Mouse (Mus musculus): ENCODE results near the gene Pisd. TPM values are rescaled to one million over a fixed set of nuclear protein-coding genes. Genes with fewer than 3 reads are reported as not detected.
"Not testable (repeated sequence)": the region's sequence is repeated elsewhere in the genome, so short reads cannot be mapped to it uniquely, and the experiment has no call there.

Pisd gene
- 10 to 100 TPM; 51.9 to 66.8 TPM for total RNA-seq (2021)
- long read RNA-seq, experiment 1, transcript Pisd-201 (8 exons, 2,183 nt), result major isoform, 85 of 169 reads
- long read RNA-seq, experiment 1, partial matches to known transcripts, result 3 of 169 reads
- long read RNA-seq, experiment 1, other reads (novel, unspliced or antisense), result 79 of 169 reads
- long read RNA-seq, experiment 2, transcript Pisd-201 (8 exons, 2,183 nt), result major isoform, 33 of 68 reads
- long read RNA-seq, experiment 2, partial matches to known transcripts, result 0 of 68 reads
- long read RNA-seq, experiment 2, other reads (novel, unspliced or antisense), result 34 of 68 reads

DNA sequence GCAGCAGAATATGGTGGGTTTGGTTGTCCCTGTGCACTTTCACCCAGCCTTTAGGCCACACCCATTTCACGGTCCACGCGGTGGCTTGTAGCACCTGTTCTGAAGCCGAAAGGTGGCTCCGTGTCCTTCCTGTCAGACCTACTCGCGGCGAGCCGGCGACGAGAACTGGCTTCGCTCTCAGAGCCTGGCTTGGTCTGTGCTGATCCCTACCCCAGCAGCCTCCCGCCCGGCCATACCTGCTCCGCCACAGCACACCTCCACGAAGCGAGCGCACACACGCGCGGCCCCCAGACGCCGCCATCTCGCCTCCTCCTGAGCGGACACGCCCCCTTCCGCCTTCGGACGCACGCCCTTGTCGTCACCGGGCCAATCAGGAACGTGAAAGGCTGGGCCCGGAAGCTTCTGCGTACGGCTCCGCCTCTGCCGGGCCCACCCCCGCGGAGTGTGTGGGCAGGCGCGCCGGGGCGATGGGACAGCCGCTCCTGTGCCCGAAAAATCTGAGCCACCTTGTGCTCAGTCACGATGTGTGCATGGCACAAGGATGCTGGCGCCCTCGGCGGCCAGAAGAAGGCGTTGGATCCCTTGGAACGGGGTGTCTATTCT, at the start of gene Pisd:
Pisd (minus strand) TSS at position 334 of the 603 bp plus-strand sequence.
- peak; percentile 97 to 98 for DNase-seq

GRCm38 (mm10) chr5:32834497-32834896, 49.1 kb upstream of the Pisd start:
- DNase-seq, result peak; percentile 35 to 57

DNA sequence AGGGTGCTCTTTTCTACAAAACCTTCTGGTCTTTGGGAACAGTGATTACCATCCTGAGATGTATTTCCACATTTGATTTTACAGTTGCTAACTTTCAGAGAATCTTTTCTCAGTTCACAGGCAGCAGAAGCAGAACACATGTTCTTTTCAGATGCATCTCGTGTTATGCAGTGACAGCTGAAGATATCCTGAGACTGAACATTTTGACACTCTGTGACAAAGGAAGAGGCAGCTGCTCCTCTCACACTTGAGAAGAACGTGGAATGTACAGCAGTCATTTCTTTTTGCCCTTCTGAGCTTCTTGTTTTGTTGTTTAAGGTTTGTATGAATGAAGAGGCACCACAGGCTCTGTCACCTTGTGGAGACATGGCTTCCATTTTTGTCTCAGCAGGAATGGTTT, 44.6 kb upstream of the Pisd start:
- no peak for DNase-seq

- not testable (repeated sequence) for DNase-seq
These were observed 43.3 kb upstream of the Pisd start for GRCm38 (mm10) chr5:32828766-32829165.

- peak in 1 of 2 experiments; percentile 45 for DNase-seq
These were observed 41.6 kb upstream of the Pisd start, which contains the start of gene Gm20671 for GRCm38 (mm10) chr5:32827009-32827408. Gm20671 (minus strand) TSS chr5:32827109.

GRCm38 (mm10) chr5:32820471-32820870, 35.0 kb upstream of the Pisd start:
- no peak for DNase-seq

DNA sequence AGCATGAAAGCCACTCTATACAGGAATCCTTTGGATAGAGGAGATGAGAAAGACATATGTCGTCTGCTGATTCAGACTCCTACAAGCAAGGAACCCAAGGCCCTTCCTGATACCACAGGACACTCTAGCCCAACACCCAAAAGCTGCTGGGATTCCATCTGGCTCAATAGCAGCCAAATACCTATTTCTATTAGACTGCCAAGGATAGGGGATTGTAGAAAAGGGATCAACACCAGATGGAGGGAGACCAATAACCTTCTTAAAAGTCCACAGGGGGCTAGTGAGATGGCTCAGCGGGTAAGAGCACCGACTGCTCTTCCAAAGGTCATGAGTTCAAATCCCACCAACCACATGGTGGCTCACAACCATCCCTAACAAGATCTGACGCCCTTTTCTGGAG, 29.9 kb upstream of the Pisd start:
- no peak for DNase-seq

DNA sequence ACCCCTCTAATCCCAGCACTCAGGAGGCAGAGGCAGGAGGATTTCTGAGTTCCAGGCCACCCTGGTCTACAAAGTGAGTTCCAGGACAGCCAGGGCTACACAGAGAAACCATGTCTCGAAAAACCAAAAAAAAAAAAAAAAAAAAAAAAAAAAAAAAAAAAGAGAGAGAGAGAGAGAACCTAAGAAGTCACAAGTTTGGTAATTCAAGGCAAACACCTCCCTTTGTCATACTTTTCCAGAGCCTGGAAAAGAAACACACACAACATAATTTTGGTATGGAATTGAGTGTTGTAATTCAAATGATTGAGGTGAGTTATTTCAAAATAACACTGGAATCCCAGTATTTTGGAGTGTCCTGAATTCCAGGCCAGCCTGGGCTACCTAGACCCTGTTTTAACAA, 1.0 kb upstream of the Pisd start:
- not testable (repeated sequence) for DNase-seq

DNA sequence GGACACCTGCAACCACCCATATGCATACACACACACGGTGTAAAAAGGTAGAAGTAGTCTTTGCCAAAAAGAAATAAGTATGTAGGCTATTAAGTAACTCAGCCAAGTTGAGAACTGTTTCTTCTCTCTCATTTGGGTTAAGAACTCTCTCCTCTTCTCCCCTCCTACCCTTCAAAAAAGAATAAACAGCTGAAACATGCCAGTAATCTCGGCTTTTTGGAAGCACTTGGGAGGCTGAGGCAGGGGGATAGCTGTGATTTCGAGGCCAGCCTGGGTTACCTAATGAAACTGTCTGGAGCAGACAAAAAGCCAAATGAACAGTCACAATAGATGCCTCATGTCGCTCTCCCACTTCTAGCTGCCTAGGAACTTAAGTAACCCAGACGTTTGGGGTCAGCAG, 720 bp downstream of the Pisd start:
- no peak for DNase-seq

DNA sequence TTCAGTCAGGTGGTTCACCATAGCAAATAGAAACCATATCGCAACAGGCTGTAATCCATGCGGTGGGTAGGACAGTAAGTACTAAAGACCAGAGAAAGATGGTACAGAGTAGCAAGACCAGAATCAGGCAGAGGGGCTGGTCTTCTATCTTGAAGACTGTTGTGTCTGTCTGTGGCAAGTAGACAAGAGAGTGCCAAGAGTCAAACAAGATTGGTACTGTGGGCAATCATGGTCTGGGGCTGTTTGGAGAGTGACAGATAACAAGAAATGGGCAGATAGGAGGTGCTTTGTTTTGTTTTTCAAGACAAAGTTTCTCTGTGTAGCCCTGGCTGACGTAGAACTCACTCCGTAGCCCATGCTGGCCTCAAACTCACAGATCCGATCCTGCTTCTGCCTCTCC, 3.9 kb downstream of the Pisd start:
- DNase-seq, result no peak

DNA sequence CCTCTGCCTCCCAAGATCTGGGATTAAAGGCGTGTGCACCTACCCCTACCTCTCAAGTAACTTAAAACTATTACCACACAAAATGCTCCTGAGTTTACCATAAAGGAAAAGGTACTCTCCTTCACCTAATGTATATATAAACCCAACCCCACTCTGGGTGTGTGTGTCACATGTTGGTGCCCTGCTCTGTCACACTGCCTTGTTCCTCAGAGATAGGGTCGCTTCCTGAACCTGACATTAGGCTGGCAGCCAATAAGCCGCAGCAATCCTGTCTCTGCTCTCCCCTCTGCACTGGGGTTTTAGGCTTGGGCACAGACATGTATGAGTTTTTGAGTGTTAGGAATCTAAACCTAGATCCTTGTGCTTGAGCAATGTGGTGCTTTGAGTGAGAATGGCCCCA, 7.3 kb downstream of the Pisd start:
- no peak for DNase-seq

- no peak for DNase-seq
These were observed 13.1 kb downstream of the Pisd start for GRCm38 (mm10) chr5:32772361-32772760.

DNA sequence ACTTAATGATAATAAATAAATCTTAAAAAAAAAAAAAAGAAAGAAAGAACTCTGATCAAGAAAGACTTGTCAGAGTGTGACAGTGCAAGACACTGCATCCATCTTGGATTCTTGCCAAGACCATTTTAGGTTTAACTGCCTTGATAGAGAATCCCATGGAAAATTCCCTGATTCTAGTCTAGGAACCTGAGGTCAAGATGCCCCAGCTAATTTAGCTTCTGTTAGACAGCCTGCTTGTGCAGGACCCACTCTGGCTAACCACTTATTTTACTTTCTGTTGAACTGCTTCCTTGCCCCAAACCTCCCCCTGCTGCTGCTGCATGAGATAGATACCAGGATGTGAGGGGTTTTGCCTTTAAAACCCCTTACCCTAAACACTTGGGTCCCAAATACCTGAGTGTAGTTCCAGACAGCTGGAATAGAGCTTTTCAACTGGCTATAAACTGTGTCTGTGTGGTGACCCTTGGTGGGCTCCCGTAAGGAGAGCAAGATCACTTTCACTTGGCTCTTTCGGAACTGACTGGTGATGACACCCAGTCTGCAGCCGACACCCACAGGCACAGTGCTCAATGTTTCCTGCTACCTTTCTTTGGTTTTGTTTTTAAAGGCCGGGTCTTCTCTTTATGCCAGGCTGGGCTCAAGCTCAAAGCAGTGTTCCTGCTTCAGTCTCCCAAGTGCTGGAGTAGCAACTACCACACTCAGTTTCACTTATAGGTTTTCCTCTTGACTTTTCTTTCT, 17.6 kb downstream of the Pisd start:
- DNase-seq, result no peak

DNA sequence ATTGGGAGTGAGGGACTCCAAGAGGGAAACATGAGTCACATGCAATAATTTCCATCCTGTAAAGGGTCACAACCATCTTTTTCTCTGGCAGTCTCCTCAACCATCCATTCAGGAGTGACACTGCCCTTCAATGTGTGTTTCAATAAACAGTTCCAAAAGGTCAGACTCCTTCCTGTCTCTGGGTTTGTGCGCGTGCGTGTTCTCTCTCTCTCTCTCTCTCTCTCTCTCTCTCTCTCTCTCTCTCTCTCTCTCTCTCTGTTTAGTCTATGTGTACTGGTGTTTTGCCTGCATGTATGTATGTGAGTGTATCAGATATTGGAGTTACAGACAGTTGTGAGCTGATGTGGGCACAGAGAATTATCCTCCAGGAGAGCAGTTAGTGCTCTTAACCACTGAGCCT, 18.4 kb downstream of the Pisd start:
- no peak for DNase-seq

GRCm38 (mm10) chr5:32761566-32762140, 23.8 kb downstream of the Pisd start:
- DNase-seq, result peak in 1 of 2 experiments; percentile 52

- DNase-seq, result no peak
These were observed 24.7 kb downstream of the Pisd start for GRCm38 (mm10) chr5:32760787-32761186.

GRCm38 (mm10) chr5:32760352-32760751, 25.1 kb downstream of the Pisd start:
- DNase-seq, result not testable (repeated sequence)

DNA sequence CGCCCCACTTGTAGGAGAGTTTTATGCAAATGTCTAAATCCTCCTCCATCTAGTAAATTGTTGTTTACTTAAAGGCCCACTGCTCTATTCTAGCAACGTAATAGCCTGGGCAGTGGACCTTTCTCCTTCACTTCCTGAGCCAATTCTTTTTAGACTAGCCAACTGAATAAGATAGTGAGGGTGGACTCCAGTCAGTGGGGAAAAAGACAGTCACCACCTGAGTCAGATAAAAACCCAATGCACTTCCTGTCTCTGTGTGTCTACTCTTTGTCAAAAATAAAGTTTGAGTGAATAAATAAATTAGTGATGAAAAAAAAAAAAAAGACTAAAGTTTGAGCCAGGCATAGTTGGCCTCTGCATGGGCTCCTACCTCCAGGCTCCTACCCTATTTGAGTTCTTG, 25.8 kb downstream of the Pisd start:
- DNase-seq, result no peak

- DNase-seq, result no peak
These were observed 29.3 kb downstream of the Pisd start for GRCm38 (mm10) chr5:32756141-32756540.

GRCm38 (mm10) chr5:32751736-32752135, 33.7 kb downstream of the Pisd start:
- no peak for DNase-seq

- DNase-seq, result no peak
These were observed 36.5 kb downstream of the Pisd start for GRCm38 (mm10) chr5:32748936-32749335.

DNA sequence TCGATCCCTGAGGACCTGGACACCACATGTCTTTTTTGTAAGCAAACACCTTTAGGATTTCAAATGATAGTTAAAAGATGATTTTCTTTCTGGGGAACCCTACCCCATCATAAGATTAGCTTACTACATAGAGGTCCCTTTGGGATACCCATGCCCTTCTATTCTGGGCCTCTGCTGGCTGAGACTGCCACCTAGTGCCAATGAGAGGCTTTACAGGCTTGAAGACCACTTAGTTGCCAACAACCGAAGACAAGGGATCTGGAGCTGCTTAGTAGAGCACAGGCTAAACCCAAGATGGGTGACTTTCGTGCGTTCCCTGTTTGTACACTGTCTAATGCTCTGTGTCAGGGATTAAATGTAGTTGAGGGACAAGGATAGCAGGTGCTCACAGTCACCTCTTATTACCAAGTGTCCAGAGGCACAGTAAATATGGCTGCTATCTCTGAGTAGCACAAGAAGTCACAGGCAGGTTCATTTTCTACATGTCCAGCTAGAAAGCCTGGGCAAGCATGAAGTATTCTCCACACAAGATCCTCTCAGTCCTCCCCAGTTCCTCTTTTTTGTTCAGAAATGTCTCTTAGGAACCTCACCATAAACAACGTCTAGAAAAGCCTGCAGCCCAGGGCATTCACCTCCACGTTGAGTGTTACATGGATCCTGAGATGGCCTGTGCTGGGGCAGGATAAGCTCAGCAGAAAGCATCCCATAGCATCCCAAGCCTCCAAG, 37.6 kb downstream of the Pisd start:
- peak; percentile 51 to 60 for DNase-seq
